Mouse (Mus musculus) inflammation-experienced regulatory T-cells, adult 6 months (primary cell): ENCODE data around the gene Prr15l. TPM values are rescaled to one million over a fixed set of nuclear protein-coding genes. Genes with fewer than 3 reads are reported as not detected.

ENCODE experiments used
- ATAC-seq: one replicate; pipeline ENCODE4 v1.8.0; 2017
- polyA plus RNA-seq, 3 experiments: library from polyadenylated mRNA; unstranded; fragments of 100-300 nt; shearing (Covaris generic); gene quantifications; one replicate each; pipeline ENCODE4 v1.2.1; 2017

The Prr15l gene
- polyA plus RNA-seq, 3 experiments from 2014 or later, result 0.21 to 0.62 (median 0.40) TPM

- ATAC-seq, result peak; percentile 90
Measured at GRCm38 (mm10) chr11:96977606-96978400, 49.9 kb downstream of the Prr15l start.

GRCm38 (mm10) chr11:96978401-96979246, 50.7 kb downstream of the Prr15l start:
- no peak for ATAC-seq

- ATAC-seq, result no peak
Measured at GRCm38 (mm10) chr11:96979329-96979728, 51.4 kb downstream of the Prr15l start.

GRCm38 (mm10) chr11:96980021-96980420, 52.1 kb downstream of the Prr15l start:
- ATAC-seq, result no peak

- no peak for ATAC-seq
Measured at GRCm38 (mm10) chr11:96981461-96981860, 53.6 kb downstream of the Prr15l start.

GRCm38 (mm10) chr11:96982355-96982754, 54.5 kb downstream of the Prr15l start:
- ATAC-seq, result peak; percentile 13

- ATAC-seq, result no peak
Measured at GRCm38 (mm10) chr11:96982859-96983258, 55.0 kb downstream of the Prr15l start, which contains the start of gene Sp2. Gene Sp2, minus strand, starts transcription at chr11:96982959.

- ATAC-seq, result no peak
Measured at GRCm38 (mm10) chr11:96984903-96985302, 57.0 kb downstream of the Prr15l start.

GRCm38 (mm10) chr11:96986463-96986862, 58.6 kb downstream of the Prr15l start:
- no peak for ATAC-seq

Other genes with a start within 250 kb of the Prr15l start
- gene Snx11, start 150.5 kb upstream of the Prr15l start, polyA plus RNA-seq, result 10 to 100 TPM; 21.7 to 24.6 (median 23.0) TPM
- gene Cbx1, start 139.0 kb upstream of the Prr15l start, polyA plus RNA-seq, result 10 to 100 TPM; 52.0 to 73.0 (median 54.7) TPM
- gene Nfe2l1, start 98.1 kb upstream of the Prr15l start, polyA plus RNA-seq, result 10 to 100 TPM; 17.8 to 21.4 (median 20.7) TPM
- not detected for gene Copz2, start 78.2 kb upstream of the Prr15l start, polyA plus RNA-seq
- gene Cdk5rap3, start 11.6 kb upstream of the Prr15l start, polyA plus RNA-seq, result 100 to 1,000 TPM in 1 of 3 experiments, 10 to 100 TPM in 2; 93.2 to 124 (median 96.9) TPM
- 10 to 100 TPM; 19.0 to 35.1 (median 30.7) TPM for gene Pnpo, start 15.9 kb downstream of the Prr15l start, polyA plus RNA-seq
- 10 to 100 TPM; 20.4 to 24.7 (median 20.9) TPM for gene Sp2, start 54.9 kb downstream of the Prr15l start, polyA plus RNA-seq
- gene Sp6, start 85.3 kb downstream of the Prr15l start, polyA plus RNA-seq, result 1 to 10 TPM in 1 of 3 experiments, under 1 TPM in 1, not detected in 1; 0.19 to 2.7 TPM
- gene Scrn2, start 101.8 kb downstream of the Prr15l start, polyA plus RNA-seq, result 1 to 10 TPM; 6.2 to 8.8 (median 6.5) TPM
- gene Lrrc46, start 113.3 kb downstream of the Prr15l start, polyA plus RNA-seq, result not detected
- gene Mrpl10, start 113.5 kb downstream of the Prr15l start, polyA plus RNA-seq, result 10 to 100 TPM; 61.1 to 66.7 (median 63.2) TPM
- gene Osbpl7, start 122.5 kb downstream of the Prr15l start, polyA plus RNA-seq, result 10 to 100 TPM; 22.8 to 30.5 (median 25.3) TPM
- gene Tbx21, start 187.2 kb downstream of the Prr15l start, polyA plus RNA-seq, result 10 to 100 TPM in 1 of 3 experiments, 1 to 10 TPM in 2; 3.4 to 20.9 (median 3.6) TPM
- under 1 TPM in 2 of 3 experiments, not detected in 1; 0.21 to 0.44 TPM for gene Tbkbp1, start 223.4 kb downstream of the Prr15l start, polyA plus RNA-seq